Mouse (Mus musculus) heart, embryonic 12.5 days (tissue): Measurements from ENCODE around the gene Myzap. TPM values are rescaled to one million over a fixed set of nuclear protein-coding genes. Genes with fewer than 3 reads are reported as not detected.
"Not testable (repeated sequence)": the region's sequence is repeated elsewhere in the genome, so short reads cannot be mapped to it uniquely, and the experiment has no call there.

ENCODE experiments used
- ATAC-seq: fragments of 200-750 bp; cut with Nextera tagmentation; 2 replicates; pipeline ENCODE4 v1.8.0; 2017; ENCODE audit warnings: moderate TSS enrichment, moderate library complexity; ENCODE audit not compliant: insufficient number of reproducible peaks, low FRiP score
- H3K27ac ChIP-seq: fragments of 300-500 bp; sonication (generic); 2 replicates; pipeline ENCODE4 v1.5.1; 2016; ENCODE audit warnings: mild to moderate bottlenecking, moderate library complexity; ENCODE audit not compliant: poor library complexity, severe bottlenecking
- H3K27me3 ChIP-seq: fragments of 300-500 bp; sonication (generic); replicated peaks from 2 replicates; pipeline ENCODE4 v1.6.1; 2016; ENCODE audit warnings: mild to moderate bottlenecking, moderate library complexity
- H3K36me3 ChIP-seq: fragments of 300-500 bp; sonication (generic); 2 replicates; pipeline ENCODE4 v1.6.1; 2016; ENCODE audit warnings: mild to moderate bottlenecking, moderate library complexity
- H3K4me1 ChIP-seq: fragments of 300-500 bp; sonication (generic); replicated peaks from 2 replicates; pipeline ENCODE4 v1.6.1; 2016; ENCODE audit warnings: mild to moderate bottlenecking
- H3K4me2 ChIP-seq: fragments of 300-500 bp; sonication (generic); 2 replicates; pipeline ENCODE4 v1.6.1; 2016; ENCODE audit warnings: mild to moderate bottlenecking, moderate library complexity
- H3K4me3 ChIP-seq: fragments of 300-500 bp; sonication (generic); 2 replicates; pipeline ENCODE4 v1.5.1; 2016; ENCODE audit warnings: mild to moderate bottlenecking
- H3K9ac ChIP-seq: fragments of 300-500 bp; sonication (generic); 2 replicates; pipeline ENCODE4 v1.6.1; 2016; ENCODE audit warnings: mild to moderate bottlenecking, moderate library complexity
- H3K9me3 ChIP-seq: fragments of 300-500 bp; sonication (generic); replicated peaks from 2 replicates; pipeline ENCODE4 v1.6.1; 2016; ENCODE audit warnings: mild to moderate bottlenecking, moderate library complexity
- whole genome bisulfite sequencing: fragments of 180-500 bp; shearing (Covaris S2); methylation state at CpG from one replicate; pipeline ENCODE4 v1.1.7; 2016; 5-methylcytosine and 5-hydroxymethylcytosine counted together
- polyA plus RNA-seq: library from polyadenylated mRNA; unstranded; fragments of >200 nt; fragmentation: Nextera tagmentation; extraction: Ambion mirVana; gene quantifications from 2 replicates; pipeline ENCODE4 v1.2.1, GENCODE M21; 2016

The Myzap gene
- polyA plus RNA-seq, 1 experiment from 2014 or later: 64.7 TPM

- ATAC-seq: no peak
- peaks cover 32% of the 10 kb centered on the region for H3K4me1 ChIP-seq
- H3K36me3 ChIP-seq: peaks cover 18% of the 10 kb centered on the region
- H3K27ac ChIP-seq: peak overlapping the region; percentile 58
- no peaks in the 10 kb centered on the region for H3K9me3 ChIP-seq
- H3K4me2 ChIP-seq: no peak overlapping the region
- WGBS: 53% methylated on average over 3 of the region's 3 CpGs
- no peak overlapping the region for H3K9ac ChIP-seq
- H3K4me3 ChIP-seq: no peak overlapping the region
- no peaks in the 10 kb centered on the region for H3K27me3 ChIP-seq
Measured at GRCm38 (mm10) chr9:71622593-71622992, 30.4 kb upstream of the Myzap start.

- Histone ChIP-seq H3K9me3 (no peaks in the 10 kb centered on the region), H3K4me1 (peaks cover 32% of the 10 kb centered on the region), H3K27me3 (no peaks in the 10 kb centered on the region), H3K4me2 (no peak overlapping the region), H3K4me3 (no peak overlapping the region), H3K27ac (peak overlapping the region; percentile 58), H3K9ac (no peak overlapping the region), H3K36me3 (peaks cover 11% of the 10 kb centered on the region; the same call in 1 of the 2 replicates)
- 35% methylated on average over 4 of the region's 4 CpGs for WGBS
- no peak for ATAC-seq
Measured at GRCm38 (mm10) chr9:71621968-71622367, 29.8 kb upstream of the Myzap start.

GRCm38 (mm10) chr9:71620116-71620515 lies 28.0 kb upstream of the Myzap start:
- not testable (repeated sequence) for H3K27ac ChIP-seq, H3K9ac ChIP-seq, H3K4me3 ChIP-seq, H3K27me3 ChIP-seq, H3K9me3 ChIP-seq, H3K4me2 ChIP-seq, ATAC-seq, H3K36me3 ChIP-seq
- H3K4me1 ChIP-seq: peaks cover 26% of the 10 kb centered on the region
- WGBS: 83% methylated on average over 5 of the region's 5 CpGs

GRCm38 (mm10) chr9:71617363-71617762 lies 25.2 kb upstream of the Myzap start:
- ATAC-seq: no peak
- H3K36me3 ChIP-seq: no peaks in the 10 kb centered on the region
- H3K9me3 ChIP-seq: no peaks in the 10 kb centered on the region
- H3K27ac ChIP-seq: no peak overlapping the region
- no peaks in the 10 kb centered on the region for H3K27me3 ChIP-seq
- H3K9ac ChIP-seq: no peak overlapping the region
- 39% methylated on average over 8 of the region's 8 CpGs for WGBS
- H3K4me2 ChIP-seq: no peak overlapping the region
- peaks cover 12% of the 10 kb centered on the region for H3K4me1 ChIP-seq
- H3K4me3 ChIP-seq: no peak overlapping the region

GRCm38 (mm10) chr9:71616185-71616584 lies 24.0 kb upstream of the Myzap start:
- Histone ChIP-seq H3K4me1 (peaks cover 17% of the 10 kb centered on the region), H3K4me3 (no peak overlapping the region), H3K4me2 (no peak overlapping the region), H3K36me3 (no peaks in the 10 kb centered on the region), H3K9me3 (no peaks in the 10 kb centered on the region), H3K27me3 (no peaks in the 10 kb centered on the region), H3K27ac (no peak overlapping the region), H3K9ac (no peak overlapping the region)
- no peak for ATAC-seq
- WGBS: 15% methylated on average over 3 of the region's 3 CpGs

- H3K4me1 ChIP-seq: peaks cover 24% of the 10 kb centered on the region
- H3K4me2 ChIP-seq: no peak overlapping the region
- no peak overlapping the region for H3K9ac ChIP-seq
- no peak overlapping the region for H3K4me3 ChIP-seq
- ATAC-seq: no peak
- 22% methylated on average over 2 of the region's 2 CpGs for WGBS
- H3K9me3 ChIP-seq: no peaks in the 10 kb centered on the region
- no peaks in the 10 kb centered on the region for H3K27me3 ChIP-seq
- no peak overlapping the region for H3K27ac ChIP-seq
- no peaks in the 10 kb centered on the region for H3K36me3 ChIP-seq
Measured at GRCm38 (mm10) chr9:71614643-71615042, 22.5 kb upstream of the Myzap start.

- Histone ChIP-seq H3K9me3 (no peaks in the 10 kb centered on the region), H3K4me3 (no peak overlapping the region), H3K27ac (no peak overlapping the region), H3K36me3 (no peaks in the 10 kb centered on the region), H3K4me1 (peaks cover 41% of the 10 kb centered on the region), H3K27me3 (no peaks in the 10 kb centered on the region), H3K4me2 (no peak overlapping the region), H3K9ac (no peak overlapping the region)
- WGBS: 75% methylated on average over 6 of the region's 6 CpGs
- ATAC-seq: no peak
Measured at GRCm38 (mm10) chr9:71612981-71613380, 20.8 kb upstream of the Myzap start.

- no peak overlapping the region for H3K27ac ChIP-seq
Measured at GRCm38 (mm10) chr9:71611876-71612275, 19.7 kb upstream of the Myzap start.

GRCm38 (mm10) chr9:71609010-71609409 lies 16.9 kb upstream of the Myzap start:
- ATAC-seq: no peak
- H3K4me1 ChIP-seq: peaks cover 73% of the 10 kb centered on the region
- H3K27me3 ChIP-seq: no peaks in the 10 kb centered on the region
- H3K36me3 ChIP-seq: no peaks in the 10 kb centered on the region
- H3K27ac ChIP-seq: peak overlapping the region; percentile 62; the same call in 1 of the 2 replicates
- H3K9me3 ChIP-seq: no peaks in the 10 kb centered on the region
- H3K4me3 ChIP-seq: no peak overlapping the region
- WGBS: 16% methylated on average over 6 of the region's 6 CpGs
- no peak overlapping the region for H3K9ac ChIP-seq
- peak overlapping the region; percentile 41 for H3K4me2 ChIP-seq

More at GRCm38 (mm10) chr9:71611876-71612275, 19.7 kb upstream of the Myzap start:
- H3K4me2 ChIP-seq: no peak overlapping the region
- H3K4me3 ChIP-seq: no peak overlapping the region
- H3K36me3 ChIP-seq: no peaks in the 10 kb centered on the region
- H3K9me3 ChIP-seq: no peaks in the 10 kb centered on the region
- H3K4me1 ChIP-seq: peaks cover 49% of the 10 kb centered on the region
- 57% methylated on average over 4 of the region's 4 CpGs for WGBS
- ATAC-seq: no peak
- H3K27me3 ChIP-seq: no peaks in the 10 kb centered on the region
- no peak overlapping the region for H3K9ac ChIP-seq

- WGBS: 27% methylated on average over 13 of the region's 13 CpGs
- Histone ChIP-seq H3K36me3 (no peaks in the 10 kb centered on the region), H3K27ac (peak overlapping the region; percentile 53), H3K4me2 (no peak overlapping the region; the same call in 1 of the 2 replicates), H3K4me1 (peaks cover 69% of the 10 kb centered on the region), H3K9ac (no peak overlapping the region), H3K9me3 (no peaks in the 10 kb centered on the region), H3K4me3 (no peak overlapping the region), H3K27me3 (no peaks in the 10 kb centered on the region)
- ATAC-seq: peak; percentile 82
Measured at GRCm38 (mm10) chr9:71606296-71607057, 14.3 kb upstream of the Myzap start.

GRCm38 (mm10) chr9:71604914-71605635 lies 12.9 kb upstream of the Myzap start:
- Histone ChIP-seq H3K36me3 (no peaks in the 10 kb centered on the region), H3K27me3 (no peaks in the 10 kb centered on the region), H3K4me2 (no peak overlapping the region), H3K4me3 (no peak overlapping the region), H3K27ac (no peak overlapping the region; the same call in 1 of the 2 replicates), H3K4me1 (peaks cover 62% of the 10 kb centered on the region), H3K9ac (no peak overlapping the region), H3K9me3 (no peaks in the 10 kb centered on the region)
- 27% methylated on average over 6 of the region's 6 CpGs for WGBS
- no peak for ATAC-seq
